Mouse (Mus musculus): ENCODE measurements around the gene Gimap5. TPM values are rescaled to one million over a fixed set of nuclear protein-coding genes. Genes with fewer than 3 reads are reported as not detected.

Gimap5 gene
- polyA plus RNA-seq, 1 experiment, result 7.7 TPM

DNA sequence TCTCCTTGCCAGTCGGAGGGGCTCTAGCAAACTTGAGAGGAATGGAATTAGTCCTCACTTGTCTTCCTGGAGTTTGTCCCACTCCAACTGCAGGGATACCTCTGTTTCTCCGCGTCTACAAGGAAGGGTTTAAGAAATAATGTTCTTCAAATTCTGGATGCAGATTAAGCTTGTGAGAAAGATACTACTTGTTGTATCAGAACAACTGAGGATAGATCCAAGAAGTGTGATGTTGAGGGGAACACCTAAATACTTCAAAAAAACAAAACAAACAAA lies 6.3 kb upstream of the Gimap5 start:
- DNase-seq (ENCODE audit: low spot score), result no peak

DNA sequence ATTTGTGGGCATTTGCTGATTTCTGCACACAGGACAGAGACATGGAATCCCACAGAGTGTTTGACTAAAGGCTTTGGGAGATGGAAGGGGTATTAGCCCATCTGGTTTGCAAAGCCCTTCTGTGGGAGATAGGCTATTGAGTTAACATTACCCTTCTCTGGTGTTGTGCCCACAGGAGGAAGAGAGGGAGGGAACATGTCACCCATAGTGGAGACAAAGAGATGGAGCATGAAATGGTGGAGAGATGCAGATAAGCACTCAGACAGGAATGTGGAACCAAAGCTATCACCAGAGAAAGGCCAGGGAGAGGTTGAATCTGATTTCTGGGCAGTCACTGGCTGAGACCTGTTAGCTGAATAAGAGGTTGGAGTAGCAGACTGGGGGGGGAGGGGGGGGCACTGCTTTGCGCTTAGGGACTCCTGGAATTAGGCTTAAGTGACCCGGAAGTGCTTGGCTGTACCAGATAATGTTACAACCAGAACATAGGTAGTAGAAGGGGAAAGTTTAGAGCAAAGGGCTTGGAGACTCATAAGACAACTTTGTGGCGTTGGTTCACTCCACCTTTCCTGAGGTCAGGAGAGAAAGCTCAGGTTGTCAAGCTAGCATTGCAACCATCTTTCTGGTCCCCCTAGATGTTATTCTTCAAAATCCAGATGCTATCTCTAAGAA lies 5.4 kb upstream of the Gimap5 start:
- DNase-seq (ENCODE audit: low spot score), result no peak

- DNase-seq (ENCODE audit: low spot score), result no peak
Observed at GRCm38 (mm10) chr6:48741273-48741672, 4.7 kb upstream of the Gimap5 start.

DNA sequence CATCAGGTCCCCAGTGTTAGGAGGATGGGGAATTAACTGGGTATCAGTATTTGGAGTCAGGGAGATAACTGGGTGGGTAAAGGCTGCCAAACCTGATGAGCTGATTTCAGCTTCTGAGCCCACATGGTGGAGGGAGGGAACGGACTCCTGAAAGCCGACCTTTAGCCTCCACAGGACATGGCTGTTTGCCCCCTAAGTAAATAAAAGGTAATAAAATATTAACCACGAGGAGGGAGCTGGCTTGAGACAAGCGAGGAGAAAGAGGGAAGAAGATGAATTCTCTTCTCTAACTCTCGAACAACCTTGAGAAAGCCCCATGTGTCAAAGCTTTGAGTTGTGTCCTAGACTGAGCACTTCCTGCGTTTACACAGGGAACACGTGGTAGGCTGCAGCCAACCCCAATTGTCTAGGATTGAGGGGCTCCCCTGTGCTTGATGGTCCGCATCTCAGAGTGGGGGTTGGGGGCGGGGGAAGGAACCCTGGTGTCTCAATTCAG lies 4.2 kb upstream of the Gimap5 start:
- no peak for DNase-seq (ENCODE audit: low spot score)

DNA sequence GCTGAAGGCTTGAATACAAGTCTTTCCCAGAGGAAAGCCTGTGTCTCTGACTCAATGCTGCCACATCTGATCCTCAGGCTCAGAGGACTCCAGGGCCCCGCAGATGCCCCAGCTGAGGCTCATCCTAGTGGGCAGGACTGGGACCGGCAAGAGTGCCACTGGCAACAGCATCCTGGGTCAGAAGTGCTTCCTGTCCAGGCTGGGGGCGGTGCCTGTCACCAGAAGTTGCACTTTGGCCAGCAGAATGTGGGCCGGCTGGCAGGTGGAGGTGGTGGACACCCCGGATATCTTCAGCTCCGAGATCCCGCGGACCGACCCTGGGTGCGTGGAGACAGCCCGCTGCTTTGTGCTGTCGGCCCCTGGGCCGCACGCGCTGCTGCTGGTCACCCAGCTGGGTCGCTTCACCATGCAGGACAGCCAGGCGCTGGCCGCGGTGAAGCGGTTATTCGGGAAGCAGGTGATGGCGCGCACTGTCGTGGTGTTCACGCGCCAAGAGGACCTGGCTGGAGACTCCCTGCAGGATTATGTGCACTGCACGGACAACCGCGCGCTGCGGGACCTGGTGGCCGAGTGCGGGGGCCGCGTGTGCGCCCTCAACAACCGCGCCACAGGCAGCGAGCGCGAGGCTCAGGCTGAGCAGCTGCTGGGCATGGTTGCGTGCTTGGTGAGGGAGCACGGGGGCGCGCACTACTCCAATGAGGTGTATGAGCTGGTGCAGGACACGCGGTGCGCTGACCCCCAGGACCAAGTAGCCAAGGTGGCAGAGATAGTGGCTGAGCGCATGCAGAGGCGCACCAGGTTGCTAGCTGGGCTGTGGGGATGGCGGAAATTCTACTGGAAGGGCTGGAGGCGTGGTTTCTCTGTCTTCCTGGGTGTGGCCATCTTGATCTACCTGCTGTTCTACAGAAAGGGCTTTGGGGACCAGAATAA lies 3.3 kb upstream of the Gimap5 start:
- DNase-seq (ENCODE audit: low spot score), result no peak

DNA sequence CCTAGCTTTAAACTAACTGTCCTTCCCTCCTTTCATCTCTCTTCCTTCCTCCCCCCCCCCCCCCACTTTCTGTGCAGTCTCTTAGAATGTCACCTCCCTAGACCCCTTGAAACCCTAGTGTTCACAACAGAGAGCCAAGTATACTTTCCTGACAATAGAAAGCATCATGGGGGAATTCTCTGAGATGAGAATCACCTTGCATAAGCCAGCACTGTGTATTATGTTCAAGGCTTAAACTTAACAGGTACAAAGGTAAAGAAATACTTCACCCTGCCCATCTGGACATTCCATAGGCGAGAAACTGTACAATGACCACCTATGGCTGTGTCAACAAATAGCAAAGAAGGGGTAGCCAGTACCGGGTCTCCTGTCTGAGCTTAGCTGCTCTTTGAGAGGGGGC lies 507 bp upstream of the Gimap5 start:
- no peak for DNase-seq (ENCODE audit: low spot score)

- DNase-seq (ENCODE audit: low spot score), result no peak
Observed at GRCm38 (mm10) chr6:48747091-48747966, 1.3 kb downstream of the Gimap5 start.

DNA sequence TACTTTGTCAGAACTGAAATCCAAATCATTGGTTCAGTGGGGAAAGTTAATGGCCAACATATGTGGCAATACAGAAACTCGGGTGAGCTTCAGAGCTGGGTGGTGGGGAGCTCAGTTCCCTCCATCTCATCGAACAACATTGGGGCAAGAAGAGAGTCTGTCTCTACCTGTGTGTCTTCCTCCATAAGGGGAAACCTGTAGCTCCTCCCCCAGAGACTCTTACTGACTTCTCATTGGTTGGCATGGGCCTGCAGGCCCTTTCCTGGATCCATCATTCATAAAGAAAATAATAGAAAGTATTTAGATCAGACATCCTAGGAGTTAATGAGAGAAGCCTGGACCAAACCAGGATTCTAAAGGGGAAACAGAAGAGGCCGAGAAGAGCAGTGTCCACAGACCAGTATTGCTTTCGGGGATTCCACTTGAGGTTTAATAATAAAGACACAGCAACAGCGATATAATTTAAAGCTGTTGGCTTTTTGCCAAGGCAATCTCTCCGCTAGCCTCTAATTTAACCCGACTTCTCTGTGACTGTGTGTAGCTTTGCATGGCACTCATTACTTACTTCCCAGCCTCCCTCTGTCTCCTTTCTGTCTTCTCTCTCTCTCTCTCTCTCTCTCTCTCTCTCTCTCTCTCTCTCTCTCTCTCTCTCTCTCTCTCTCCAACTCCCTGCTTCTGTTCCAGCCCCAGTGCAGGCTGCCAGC lies 17.7 kb downstream of the Gimap5 start:
- no peak for DNase-seq (ENCODE audit: low spot score)

DNA sequence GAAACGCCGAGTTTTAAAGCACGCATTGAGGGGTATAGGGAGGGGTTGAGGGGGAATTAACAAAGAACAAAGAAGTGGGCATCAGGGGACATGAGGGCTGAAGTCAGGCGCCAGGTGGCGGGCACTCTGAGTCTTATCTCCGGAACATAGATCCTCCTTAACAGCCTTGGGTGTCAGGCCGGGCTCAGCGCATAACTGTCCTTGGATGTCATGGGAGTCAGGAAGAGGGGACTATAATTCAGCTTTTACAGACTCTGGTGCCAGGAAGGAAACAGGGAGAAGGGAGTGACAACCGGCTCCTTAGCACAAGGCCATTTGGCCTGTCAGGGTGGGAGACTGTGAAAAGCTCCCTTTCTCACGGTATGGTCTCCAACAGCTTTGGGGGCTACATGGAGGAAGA lies 18.5 kb downstream of the Gimap5 start:
- DNase-seq (ENCODE audit: low spot score), result no peak

DNA sequence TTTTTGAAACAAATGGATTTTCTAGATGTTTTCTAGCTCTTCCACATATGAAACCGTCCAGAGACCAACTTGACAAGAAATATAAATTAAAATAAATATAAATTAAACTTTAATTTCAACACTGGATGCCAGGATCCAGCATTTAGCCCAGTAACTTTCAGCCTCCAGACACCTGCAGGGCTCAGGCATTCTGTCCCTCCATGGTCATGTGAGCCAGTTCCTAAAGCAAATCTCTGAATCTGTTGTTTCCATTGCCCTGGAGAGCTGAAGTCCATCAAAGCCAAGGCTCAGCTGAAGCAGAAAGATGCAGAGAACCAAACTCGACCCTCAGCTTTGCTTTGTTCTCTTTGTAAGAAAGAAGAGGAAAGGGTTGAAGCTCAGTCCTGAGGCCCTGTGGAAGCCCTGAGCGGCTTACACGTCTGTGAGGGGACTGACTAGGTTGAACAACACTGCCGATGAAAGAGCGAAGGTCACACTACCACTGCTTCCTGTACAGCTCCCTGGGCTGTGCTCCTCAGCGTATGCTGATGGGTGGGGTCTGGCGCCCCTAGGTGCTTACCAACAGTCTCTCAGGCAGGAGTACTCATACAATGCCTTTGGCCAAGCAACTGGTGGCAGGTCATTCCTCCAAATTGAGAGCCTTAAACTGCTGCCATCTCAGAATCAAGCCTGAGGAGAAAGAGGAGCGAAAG lies 22.3 kb downstream of the Gimap5 start:
- DNase-seq (ENCODE audit: low spot score), result no peak

DNA sequence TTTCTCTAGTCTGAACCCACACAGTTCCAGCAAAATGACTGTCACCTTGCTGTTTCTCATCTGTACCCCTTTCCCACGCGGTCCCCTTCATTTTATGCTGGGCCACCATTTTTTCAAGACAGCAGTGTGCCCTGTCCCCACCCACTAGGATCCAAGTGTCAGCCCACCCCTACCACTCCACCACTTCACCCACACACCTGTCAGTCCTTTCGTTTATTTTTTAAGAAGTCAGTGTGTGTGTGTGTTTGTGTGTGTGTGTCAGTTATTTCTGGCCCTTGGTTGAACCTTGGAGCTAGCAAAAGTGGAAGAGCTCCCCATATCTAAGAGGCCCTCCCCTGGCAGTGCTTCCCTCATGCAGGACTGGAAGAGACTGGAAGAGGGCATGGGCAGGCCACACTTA lies 22.9 kb downstream of the Gimap5 start:
- no peak for DNase-seq (ENCODE audit: low spot score)

- no peak for DNase-seq (ENCODE audit: low spot score)
Observed at GRCm38 (mm10) chr6:48770696-48771095, 24.7 kb downstream of the Gimap5 start, which contains the start of gene Gimap3. TSS of gene Gimap3 (minus strand) at chr6:48770851.

DNA sequence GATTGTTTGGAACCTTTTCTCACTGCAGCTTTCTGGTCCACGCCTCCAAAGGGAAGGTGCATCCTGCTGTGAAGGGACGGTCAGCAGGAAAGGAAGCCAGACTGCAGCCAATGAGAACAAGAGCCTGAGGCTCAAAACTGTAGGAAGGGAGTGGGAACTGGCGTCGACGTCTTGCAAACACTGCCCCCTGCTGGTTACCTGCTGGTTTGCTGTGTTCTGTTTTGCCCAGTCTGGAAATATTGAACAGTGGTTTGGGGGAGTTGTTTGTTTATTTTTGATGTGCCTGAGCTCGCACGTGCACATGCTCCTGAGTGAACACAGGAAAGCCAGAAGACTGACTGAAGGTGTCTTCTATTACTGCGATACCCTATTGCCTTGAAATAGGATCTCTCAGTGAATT lies 26.0 kb downstream of the Gimap5 start:
- DNase-seq (ENCODE audit: low spot score), result peak; percentile 57

- DNase-seq (ENCODE audit: low spot score), result no peak
Observed at GRCm38 (mm10) chr6:48784406-48784805, 38.4 kb downstream of the Gimap5 start.

DNA sequence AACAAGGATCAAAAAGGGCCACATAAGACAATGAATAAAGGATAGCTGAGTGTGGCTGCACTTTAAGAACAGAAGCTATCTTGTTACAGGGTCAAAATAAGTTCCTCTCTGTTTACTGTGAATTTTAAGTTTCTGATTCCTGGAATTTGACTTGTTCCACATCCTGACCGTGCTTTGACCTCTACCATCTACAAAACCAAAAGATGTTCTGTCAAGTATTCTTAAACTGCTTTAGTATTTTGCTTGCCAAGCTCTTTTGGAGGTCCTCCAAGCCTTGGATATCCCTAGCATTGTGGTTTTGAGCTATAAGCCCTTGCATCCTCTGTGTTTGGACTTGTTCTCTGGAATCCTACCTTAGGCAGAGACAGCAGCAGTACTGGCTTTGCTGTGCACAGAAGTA lies 39.2 kb downstream of the Gimap5 start:
- DNase-seq (ENCODE audit: low spot score), result no peak

DNA sequence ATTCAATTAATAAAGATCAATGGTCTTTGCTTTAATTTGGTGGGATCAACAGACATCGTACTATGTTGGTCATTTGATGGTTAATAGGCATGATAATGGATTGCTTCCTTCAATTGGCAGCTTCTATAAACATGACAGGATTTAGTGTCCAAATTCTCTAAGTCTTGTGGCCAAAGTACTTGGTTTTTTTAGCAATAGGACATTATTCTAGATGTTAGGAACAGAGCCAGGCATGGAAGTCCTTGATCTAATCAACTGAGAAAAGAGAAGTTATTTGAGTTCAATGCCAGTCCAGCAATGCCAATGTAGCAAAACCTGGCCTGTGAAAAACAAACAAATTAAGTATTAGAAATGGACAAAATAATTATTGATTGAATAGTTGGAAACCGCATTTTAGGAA lies 39.6 kb downstream of the Gimap5 start:
- no peak for DNase-seq (ENCODE audit: low spot score)

DNA sequence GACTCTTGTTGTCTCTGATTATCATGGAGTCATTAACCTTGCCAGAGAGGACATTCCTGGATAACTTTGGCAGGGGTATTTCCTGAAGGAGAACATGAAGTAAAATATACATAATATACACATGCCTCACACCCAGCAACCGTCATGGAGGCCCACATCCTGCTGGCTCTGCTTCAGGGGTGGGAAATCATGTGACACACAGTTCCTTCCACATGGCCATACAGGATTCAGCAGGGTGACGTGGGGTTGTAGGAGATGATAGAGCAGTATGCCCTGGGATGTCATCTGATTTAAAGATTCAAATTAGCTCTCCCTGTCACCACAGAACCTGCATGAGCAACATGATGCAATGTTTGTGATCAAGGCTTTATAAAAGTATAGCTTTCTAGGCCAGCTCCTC lies 41.9 kb downstream of the Gimap5 start:
- DNase-seq (ENCODE audit: low spot score), result no peak

GRCm38 (mm10) chr6:48801897-48802296 lies 55.9 kb downstream of the Gimap5 start:
- DNase-seq (ENCODE audit: low spot score), result no peak

DNA sequence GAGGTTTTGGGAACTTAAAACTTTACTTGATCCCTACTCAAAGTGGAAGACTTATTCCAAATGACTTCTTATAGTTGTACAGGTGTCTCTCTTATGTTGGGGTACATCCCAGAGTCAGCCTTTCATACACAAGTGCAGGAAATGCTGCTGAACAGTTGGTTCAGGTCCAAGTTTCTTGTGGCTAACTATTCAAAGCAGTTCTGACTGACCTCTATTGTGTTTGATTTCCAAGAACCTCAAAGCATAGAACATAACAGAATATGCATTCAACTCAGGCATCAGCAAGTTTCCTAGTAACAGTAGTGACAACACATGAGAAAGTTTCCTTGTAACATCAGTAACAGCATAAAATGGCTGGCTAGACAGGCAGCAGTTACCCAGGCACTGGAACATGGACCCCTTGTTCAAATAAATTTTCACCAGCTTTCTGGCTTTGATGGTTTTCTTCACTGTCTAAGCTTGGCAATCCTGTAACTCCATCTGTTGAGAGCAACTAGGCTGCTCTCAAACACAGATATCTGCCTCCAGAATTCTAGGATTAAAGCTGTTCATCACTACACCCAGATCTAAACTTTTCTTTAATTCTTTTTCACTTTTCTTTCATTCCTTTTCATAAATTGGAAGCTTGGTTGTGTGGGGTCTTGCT lies 57.5 kb downstream of the Gimap5 start:
- DNase-seq (ENCODE audit: low spot score), result no peak

Data from urinary bladder, adult 2 months (tissue).